Mouse (Mus musculus) gastrocnemius, adult 8-10 months (tissue): ENCODE measurements around the gene Plod3. TPM values are rescaled to one million over a fixed set of nuclear protein-coding genes. Genes with fewer than 3 reads are reported as not detected.
"Not testable (repeated sequence)": the region's sequence is repeated elsewhere in the genome, so short reads cannot be mapped to it uniquely, and the experiment has no call there.

Experiments used
- DNase-seq, 2 experiments: peaks; one replicate each; pipeline ENCODE4 v3.0.0; 2022; ENCODE audit warnings: low spot score in 2 of 2
- total RNA-seq, 4 experiments: library from RNA; stranded (reverse); gene quantifications; 2 replicates each; pipeline ENCODE4 v1.2.4; 2022

Gene Plod3
- 10 to 100 TPM; 15.9 to 18.1 (median 17.0) TPM for total RNA-seq

- DNase-seq: peak; percentile 92 to 97
Measured at GRCm38 (mm10) chr5:136986695-136987137, at the start of gene Plod3. Plod3 (plus strand) TSS chr5:136987019.

DNA sequence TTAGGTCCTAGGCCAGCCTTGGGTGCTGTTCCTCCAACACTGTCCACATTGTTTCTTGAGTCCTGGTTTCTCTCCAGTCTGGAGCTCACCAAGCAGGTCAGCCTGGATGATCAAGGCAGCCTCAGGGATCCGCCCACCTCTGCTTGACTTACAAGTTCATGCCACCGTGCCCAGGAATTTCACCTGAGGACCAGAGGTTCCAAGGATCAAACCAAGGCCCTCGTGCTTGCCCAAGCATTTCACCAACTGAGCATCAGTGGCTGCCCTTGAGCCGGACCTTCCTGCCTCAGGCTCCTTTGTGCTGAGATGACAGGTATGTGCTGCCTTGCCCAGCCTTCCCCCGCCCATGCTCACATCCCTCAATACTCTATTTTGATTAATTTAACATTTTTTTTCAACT lies 49.2 kb upstream of the Plod3 start:
- no peak for DNase-seq

- no peak for DNase-seq
Measured at GRCm38 (mm10) chr5:136939284-136939683, 47.5 kb upstream of the Plod3 start.

GRCm38 (mm10) chr5:136940029-136940428 lies 46.8 kb upstream of the Plod3 start:
- not testable (repeated sequence) for DNase-seq

GRCm38 (mm10) chr5:136940845-136941560 lies 45.8 kb upstream of the Plod3 start:
- DNase-seq: no peak

GRCm38 (mm10) chr5:136942781-136943180 lies 44.0 kb upstream of the Plod3 start:
- DNase-seq: no peak

DNA sequence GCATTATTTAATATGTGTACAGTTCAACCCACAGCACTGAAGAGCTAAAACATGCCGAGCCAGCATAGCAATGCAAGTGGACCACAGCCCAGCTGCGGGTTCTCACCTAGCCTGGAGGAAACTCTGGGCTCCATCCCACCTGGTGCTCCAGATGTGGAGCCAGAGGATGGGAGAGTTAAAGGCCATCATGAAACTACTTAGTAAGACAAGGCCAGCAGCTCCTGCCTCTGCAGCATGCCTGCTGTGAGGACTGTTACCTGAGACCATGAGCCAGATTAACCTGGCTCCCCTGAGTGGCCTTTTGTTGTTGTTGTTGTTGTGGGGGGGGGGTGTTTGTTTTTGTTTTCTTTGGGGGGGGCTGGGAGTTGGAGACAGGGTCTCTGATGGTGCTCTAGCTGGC lies 43.4 kb upstream of the Plod3 start:
- DNase-seq: no peak

GRCm38 (mm10) chr5:136945084-136945483 lies 41.7 kb upstream of the Plod3 start:
- no peak for DNase-seq

GRCm38 (mm10) chr5:136947874-136948273 lies 38.9 kb upstream of the Plod3 start:
- no peak for DNase-seq

- DNase-seq: not testable (repeated sequence)
Measured at GRCm38 (mm10) chr5:136949551-136950336, 37.1 kb upstream of the Plod3 start.

GRCm38 (mm10) chr5:136950521-136950920 lies 36.3 kb upstream of the Plod3 start:
- no peak for DNase-seq

GRCm38 (mm10) chr5:136952153-136952552 lies 34.7 kb upstream of the Plod3 start:
- DNase-seq: no peak

- DNase-seq: peak; percentile 95 to 96
Measured at GRCm38 (mm10) chr5:136953015-136953414, 33.8 kb upstream of the Plod3 start, which contains the start of gene Fis1. Fis1 (plus strand) TSS chr5:136953275.

GRCm38 (mm10) chr5:136953440-136953951 lies 33.3 kb upstream of the Plod3 start:
- peak in 1 of 2 experiments; percentile 25 for DNase-seq

GRCm38 (mm10) chr5:136955622-136956021 lies 31.2 kb upstream of the Plod3 start:
- DNase-seq: no peak

- no peak for DNase-seq
Measured at GRCm38 (mm10) chr5:136957250-136957649, 29.6 kb upstream of the Plod3 start.

DNA sequence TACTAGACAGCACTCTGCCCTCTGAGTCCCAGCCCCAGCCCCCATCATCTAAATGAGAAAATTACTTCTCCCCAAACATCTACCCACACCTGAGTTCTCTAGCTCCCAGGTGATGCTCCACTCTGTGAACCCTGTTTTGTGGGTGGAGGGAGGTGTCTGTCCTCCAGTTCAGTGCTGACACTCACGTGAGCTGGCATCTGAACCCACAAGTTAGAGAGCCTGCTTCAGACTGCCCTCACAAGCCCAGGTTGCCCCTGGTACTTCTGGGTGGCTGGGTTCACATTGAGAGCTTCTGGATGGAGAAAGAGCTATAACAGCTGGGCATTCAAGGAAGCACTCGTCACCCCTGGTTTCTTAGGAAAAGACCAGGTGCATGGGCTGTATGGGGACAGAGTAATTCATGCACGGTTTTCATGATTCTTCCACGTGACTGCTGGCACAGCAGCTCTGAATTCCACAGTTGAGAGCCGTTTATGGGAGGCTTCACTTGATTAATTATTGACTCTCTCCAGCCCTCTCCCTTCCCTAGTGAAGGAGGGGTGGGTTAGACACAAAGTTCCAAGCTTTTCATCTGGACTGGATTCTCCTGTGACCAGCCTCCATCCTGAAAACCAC lies 27.7 kb upstream of the Plod3 start:
- DNase-seq: no peak

- DNase-seq: no peak
Measured at GRCm38 (mm10) chr5:136960053-136960452, 26.8 kb upstream of the Plod3 start.

DNA sequence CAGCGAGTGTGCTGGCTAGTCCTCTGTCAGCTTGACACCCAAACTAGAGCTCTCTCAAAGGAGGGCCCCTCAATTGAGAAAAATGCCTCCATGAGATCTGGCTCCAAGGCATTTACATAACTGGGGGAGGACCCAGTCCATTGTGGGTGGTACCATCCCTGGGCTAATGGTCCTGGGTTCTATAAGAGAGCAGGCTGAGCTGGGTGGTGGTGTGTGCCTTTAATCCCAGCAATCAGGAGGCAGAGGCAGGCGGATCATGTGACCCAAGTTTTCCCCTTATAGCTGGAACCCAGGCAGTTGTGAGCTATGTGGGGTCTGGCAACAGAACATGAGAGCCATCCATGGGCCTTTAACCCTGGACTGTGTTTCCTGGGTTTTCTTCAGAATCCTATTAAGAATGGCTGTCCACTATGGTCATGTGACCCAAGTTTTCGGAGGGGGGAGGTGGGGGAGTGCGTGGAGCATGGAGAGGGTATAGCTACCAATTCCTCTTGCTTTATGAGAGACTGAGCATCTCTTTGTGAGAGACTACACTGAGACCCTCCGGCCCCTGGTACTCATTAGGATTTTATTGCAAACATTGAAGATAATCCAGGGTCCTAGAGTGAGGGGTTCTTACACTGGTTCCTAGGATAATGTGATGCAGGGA lies 25.4 kb upstream of the Plod3 start:
- no peak for DNase-seq

GRCm38 (mm10) chr5:136961983-136962461 lies 24.8 kb upstream of the Plod3 start:
- peak; percentile 86 for DNase-seq

- peak; percentile 76 to 81 for DNase-seq
Measured at GRCm38 (mm10) chr5:136962501-136962900, 24.3 kb upstream of the Plod3 start.
